Mouse (Mus musculus) regulatory T cell (primary cell): ENCODE data around the gene Itprid1.

Experiments used
- in situ Hi-C: fragments of 300-600 bp; cut with MboI, MseI; formaldehyde crosslinking; loops from one replicate; pipeline ENCODE4 v1.15.1; 2025; ENCODE audit warnings: high pct_unique_total_duplicates

Gene Itprid1

DNA sequence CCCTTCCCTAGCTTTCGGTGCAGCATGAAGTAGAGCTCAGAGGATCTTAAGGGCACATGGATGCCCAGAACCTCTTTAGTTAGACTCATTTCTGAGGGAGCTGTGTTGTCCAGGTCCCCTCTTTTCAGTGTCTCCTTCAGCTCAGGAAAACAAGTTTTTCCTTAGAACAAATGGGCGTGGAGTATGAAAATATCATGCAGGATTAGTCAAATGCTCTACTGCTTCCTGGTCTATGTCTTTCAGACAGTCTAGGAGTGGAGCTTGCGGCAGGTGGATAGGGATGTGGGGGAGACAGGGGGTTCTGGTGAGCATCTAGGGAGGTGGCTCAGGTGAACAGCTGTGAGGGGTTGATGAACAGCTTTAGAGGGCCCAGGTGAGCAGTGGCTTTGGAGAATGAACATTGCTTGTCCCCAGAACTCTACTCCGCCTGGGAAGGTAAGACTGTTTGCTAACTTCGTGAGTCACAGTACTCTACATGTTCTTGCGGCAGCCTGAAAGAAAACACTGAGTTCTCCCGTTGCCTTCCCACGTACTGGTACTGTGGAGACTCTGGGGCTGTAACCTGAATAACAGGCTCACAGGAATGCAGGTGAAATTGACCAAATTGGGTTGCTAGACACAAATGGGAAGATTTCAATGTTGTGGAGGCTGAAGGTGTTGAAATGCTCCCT lies at the start of gene Itprid1:
Itprid1 (plus strand) TSS at position 246 of the 671 bp plus-strand sequence.
- in situ Hi-C loops = no loop called here

DNA sequence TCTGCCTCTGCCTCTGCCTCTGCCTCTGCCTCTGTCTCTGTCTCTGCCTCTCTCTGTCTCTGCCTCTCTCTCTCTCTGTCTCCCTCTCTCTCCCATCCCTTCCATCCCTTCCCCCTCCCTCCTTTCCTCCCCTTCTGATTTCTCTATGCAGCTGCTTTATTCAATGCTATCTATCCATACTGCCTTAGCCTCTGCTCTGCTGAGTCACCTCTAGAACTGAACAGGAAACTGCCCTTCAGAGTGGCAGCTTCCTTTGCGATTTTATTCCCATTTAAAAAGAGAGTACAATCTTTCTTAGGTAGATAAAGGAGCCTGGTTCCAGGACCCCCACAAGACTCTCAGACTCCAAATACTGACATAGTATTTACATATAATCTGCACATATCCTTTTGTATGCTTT lies 47.1 kb upstream of the Itprid1 start:
- in situ Hi-C loops = no loop called here

- in situ Hi-C loops = loop anchor here (10.0 kb wide), 1 partner anchor 1327 kb away; no protein-coding TSS in a partner anchor
Measured at GRCm38 (mm10) chr6:55791852-55792496, 44.7 kb upstream of the Itprid1 start.

- in situ Hi-C loops = loop anchor here (10.0 kb wide), 1 partner anchor 1328 kb away; no protein-coding TSS in a partner anchor
Measured at GRCm38 (mm10) chr6:55792536-55792935, 44.2 kb upstream of the Itprid1 start.

DNA sequence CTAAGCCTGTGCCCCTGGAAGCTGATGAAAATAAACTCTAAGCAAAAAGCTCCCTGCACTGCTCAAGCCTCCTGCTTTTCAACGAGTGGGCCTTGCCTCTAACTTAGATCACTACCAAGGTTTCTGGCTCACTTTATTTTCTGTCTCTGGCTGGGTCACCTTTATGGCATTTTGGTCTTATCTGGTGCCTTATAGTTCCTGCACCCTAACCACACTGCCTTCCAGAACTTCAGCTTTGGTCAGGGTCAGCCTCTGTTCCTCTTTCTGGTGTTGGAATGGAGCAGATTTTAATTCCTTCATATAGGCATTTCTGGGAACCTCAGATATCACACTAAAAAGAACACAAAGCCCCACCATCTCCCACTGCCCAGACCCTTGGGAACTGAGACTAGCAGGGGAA lies 34.0 kb upstream of the Itprid1 start:
- in situ Hi-C loops = no loop called here

- in situ Hi-C loops = no loop called here
Measured at GRCm38 (mm10) chr6:55803357-55803756, 33.3 kb upstream of the Itprid1 start.

DNA sequence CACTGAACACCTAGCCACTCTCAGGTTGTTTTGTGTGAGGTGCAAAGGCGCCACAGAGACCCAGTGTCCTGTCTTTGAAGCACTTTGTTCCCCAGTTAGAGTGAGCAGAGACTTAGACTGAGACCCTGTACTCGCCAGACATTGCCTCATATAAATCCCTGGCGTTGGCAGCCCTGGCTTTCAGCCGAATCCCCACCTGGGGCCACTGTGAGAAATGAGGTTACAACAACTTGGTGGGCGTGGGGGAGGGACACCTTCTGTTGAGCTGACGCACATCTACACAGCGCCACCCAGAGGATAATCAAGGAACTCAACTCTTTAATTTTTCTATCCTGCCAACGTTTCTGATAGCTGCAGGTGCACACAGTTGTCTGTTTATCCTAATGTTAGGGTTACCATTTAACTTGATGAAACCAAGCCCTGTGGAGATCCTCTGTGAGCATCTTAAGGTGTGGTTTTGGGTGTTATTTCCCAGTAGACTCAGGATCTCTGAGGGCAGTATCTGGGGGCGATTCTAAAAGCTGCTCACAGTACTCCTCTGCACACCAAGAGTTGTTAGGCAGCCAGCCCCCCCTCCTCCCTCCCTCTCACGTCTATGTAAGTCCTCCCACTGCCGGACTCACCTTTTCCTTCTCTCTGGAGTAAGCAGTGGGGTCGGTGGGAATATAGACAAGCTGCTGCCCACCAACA lies 32.6 kb upstream of the Itprid1 start:
- in situ Hi-C loops = no loop called here

GRCm38 (mm10) chr6:55804681-55805000 lies 32.1 kb upstream of the Itprid1 start:
- in situ Hi-C loops = no loop called here

DNA sequence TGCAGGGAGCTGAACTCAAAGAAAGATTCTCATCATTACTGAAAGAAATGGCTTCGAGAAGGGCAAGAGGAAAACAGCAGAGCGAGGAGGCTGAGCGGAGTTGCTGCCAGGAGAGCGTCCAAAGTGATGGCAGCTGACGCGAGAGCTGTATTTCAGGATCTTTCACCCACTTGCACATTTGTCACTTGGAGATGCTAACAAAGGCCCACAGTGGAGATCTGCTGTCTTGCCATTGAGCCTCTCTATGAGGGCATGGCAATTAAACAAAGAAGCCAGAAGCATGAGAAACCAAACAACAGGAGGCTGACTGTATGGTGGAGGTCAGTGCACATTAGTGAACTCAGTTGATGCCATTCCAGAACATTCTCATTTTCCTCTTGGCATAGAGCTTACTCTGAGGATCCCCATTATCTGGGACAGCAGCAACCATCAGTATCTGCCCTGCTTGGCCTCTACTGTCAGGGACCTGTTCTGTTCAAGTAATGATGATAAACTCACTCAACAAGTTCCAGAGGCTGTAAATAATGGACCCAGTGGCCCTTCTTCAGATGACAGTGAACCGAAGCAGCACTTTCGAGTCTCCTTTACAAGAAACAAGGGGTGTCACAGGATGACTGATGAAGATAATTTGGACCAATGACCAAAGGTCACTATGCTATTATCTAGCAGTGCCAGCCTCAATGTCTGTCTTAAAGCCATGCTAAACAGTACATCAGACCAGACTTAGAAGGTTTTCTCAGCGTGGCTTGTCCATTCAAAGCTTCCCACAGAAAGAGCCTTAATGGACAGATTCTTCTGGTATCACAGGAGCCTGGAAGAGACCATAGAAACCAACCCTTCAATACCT lies 31.2 kb upstream of the Itprid1 start:
- in situ Hi-C loops = no loop called here

DNA sequence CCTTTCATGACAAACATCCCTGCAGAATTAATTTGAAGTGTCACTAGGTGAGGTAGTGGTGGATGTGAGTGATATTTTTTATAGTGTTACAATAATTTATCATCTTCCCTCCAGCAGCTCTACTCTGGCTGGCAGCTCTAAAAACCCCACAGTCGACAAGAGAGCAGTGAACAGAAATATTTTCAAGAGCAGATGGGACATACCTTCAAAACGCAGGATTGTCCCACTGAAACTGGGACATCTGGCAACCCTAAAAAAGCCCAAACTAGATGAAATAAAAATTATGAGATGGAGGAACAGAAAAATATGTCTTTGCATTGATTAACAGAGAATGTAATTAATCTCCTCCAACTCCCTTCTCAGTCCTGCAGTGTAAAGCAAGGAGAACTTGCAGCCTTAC lies 30.2 kb upstream of the Itprid1 start:
- in situ Hi-C loops = no loop called here

DNA sequence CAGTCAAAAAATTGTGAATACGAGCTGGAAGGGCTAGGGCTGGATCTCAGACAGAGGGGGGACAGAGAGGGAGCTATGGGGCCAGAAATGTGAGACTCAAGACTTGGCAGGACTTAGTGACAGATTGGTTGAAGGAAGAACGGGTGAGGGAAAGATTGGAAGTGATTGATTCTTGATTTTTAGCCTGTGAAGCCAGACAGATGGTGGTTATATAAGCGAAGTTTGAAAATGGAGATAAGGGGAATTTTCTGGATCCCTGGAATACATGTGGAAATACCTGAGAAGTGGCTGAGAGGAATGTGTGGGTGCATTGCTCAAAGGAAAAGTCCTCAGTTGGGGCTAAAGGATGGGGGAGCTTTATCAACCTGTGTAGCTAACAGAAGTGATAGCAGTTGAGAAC lies 28.0 kb upstream of the Itprid1 start:
- in situ Hi-C loops = no loop called here

DNA sequence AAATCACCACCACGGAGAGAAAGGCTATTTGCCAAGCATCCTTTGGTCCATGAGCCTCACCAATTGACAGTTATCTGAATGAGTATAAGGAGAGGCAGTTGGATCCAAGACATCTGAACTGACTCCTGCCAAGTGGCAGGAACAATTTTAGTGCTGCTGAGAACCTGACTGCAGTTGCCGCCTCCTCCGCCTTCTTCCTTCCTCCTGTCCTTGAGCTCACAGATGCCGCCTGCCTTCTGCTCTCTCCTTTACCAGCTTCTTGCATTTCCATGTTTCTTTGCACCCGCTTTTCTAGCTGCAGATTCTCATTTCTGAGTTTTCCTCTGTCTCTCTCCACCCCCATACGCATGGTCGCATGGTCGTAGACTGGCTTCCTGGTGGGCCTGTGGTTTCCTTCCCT lies 25.5 kb upstream of the Itprid1 start:
- in situ Hi-C loops = no loop called here

GRCm38 (mm10) chr6:55812353-55812752 lies 24.3 kb upstream of the Itprid1 start:
- in situ Hi-C loops = no loop called here

- in situ Hi-C loops = no loop called here
Measured at GRCm38 (mm10) chr6:55814184-55814926, 22.3 kb upstream of the Itprid1 start.

DNA sequence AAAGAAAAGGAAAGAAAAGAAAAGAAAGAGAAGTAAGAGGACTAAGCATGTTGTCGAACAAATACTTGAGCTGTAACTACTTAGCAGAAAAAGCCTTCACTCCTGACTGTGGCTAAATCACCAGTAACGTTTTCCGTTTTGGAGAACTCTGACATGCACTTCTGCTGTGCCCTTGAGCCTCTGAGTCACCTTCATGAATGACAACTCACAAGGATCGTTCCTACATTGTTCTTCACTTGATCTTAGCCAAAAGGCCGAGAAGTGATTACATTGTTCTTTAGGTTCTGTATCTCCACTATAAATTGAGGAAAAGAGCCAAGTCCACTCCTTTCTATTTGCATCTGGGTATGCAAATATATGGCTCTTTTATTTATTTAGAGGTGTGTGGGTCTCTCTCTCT lies 19.8 kb upstream of the Itprid1 start:
- in situ Hi-C loops = no loop called here

GRCm38 (mm10) chr6:55829722-55830121 lies 7.0 kb upstream of the Itprid1 start:
- in situ Hi-C loops = no loop called here

- in situ Hi-C loops = no loop called here
Measured at GRCm38 (mm10) chr6:55852589-55852988, 15.9 kb downstream of the Itprid1 start.

GRCm38 (mm10) chr6:55856085-55856484 lies 19.4 kb downstream of the Itprid1 start:
- in situ Hi-C loops = no loop called here

- in situ Hi-C loops = no loop called here
Measured at GRCm38 (mm10) chr6:55865206-55865605, 28.5 kb downstream of the Itprid1 start.

DNA sequence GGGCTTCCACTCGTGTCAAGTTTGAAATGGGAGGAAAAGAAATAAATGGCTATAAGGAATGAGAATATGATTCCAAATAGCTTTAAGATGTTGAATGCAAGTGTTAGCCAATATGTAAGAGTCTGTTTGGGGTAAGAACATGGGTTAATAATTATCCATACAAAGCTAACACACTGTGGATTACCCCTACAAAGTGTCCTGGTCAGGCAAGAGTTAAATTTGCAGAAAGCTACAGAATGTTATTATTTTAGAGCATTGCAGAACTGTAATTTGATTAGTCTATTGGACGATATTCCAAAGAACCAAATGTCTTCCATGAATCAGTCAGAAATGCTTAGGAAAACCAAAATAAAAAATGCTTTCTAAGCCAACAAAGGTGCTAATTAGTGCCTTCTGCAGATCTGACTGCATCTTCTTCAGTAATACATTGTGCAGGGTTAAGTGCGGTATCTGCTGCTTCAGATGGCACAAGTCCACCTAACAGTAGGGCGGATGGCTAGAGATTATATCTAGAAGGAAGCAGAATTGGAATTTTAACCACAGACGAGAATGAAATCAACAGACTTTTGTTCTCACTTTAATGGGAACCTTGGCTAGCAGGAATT lies 42.8 kb downstream of the Itprid1 start:
- in situ Hi-C loops = no loop called here

- in situ Hi-C loops = no loop called here
Measured at GRCm38 (mm10) chr6:55880886-55881285, 44.2 kb downstream of the Itprid1 start.
